Mouse (Mus musculus): ENCODE data around the gene Plekhm2.

- TF ChIP-seq CTCF (IDR thresholded peaks at IDR 0.05; ENCODE audit: low read depth) (peak; percentile 73), EP300 (optimal IDR thresholded peaks at IDR 0.05) (no peak)
Measured at GRCm38 (mm10) chr4:141624983-141625773, 39.5 kb downstream of the Plekhm2 start.

All from stomach, postnatal 0 days (tissue).